Mouse (Mus musculus) C2C12 (cell line): ENCODE measurements at regions not wholly inside any gene's neighbourhood (a gene's known extent, or its start where the extent isn't known, plus 50 kb on each side); places are given as distances from the start of the nearest gene placed in this dataset.

Source experiments
- CTCF ChIP-seq: IDR thresholded peaks from one replicate; pipeline ENCODE4 v1.5.1; 2011; ENCODE audit not compliant: control insufficient read depth, insufficient read depth, insufficient read length
- MAX ChIP-seq: IDR thresholded peaks from one replicate; pipeline ENCODE4 v1.6.1; 2011; ENCODE audit warnings: mild to moderate bottlenecking, control low read depth
- MYOD1 ChIP-seq: IDR thresholded peaks from one replicate; pipeline ENCODE4 v1.6.1; 2011; ENCODE audit warnings: low read depth; ENCODE audit not compliant: control insufficient read depth, insufficient read length

GRCm38 (mm10) chr11:52675022-52675421 lies 89.4 kb upstream of the Fstl4 start:
- TF ChIP-seq MAX (no peak), CTCF (no peak), MYOD1 (no peak)
